Mouse (Mus musculus) ES-E14 (cell line): ENCODE results near the gene Nnat. TPM values are rescaled to one million over a fixed set of nuclear protein-coding genes. Genes with fewer than 3 reads are reported as not detected.

Experiments
- DNase-seq: peaks from one replicate; pipeline ENCODE4 v3.0.0-alpha.2; 2013; ENCODE audit warnings: low read depth, low spot score
- H3K27ac ChIP-seq: 2 replicates; pipeline ENCODE4 v1.5.1; 2012; ENCODE audit warnings: low read depth, mild to moderate bottlenecking, low read length, moderate library complexity, mixed read lengths; ENCODE audit not compliant: poor library complexity, insufficient read depth, severe bottlenecking
- H3K36me3 ChIP-seq: 2 replicates; pipeline ENCODE4 v1.6.1; 2012; ENCODE audit warnings: mild to moderate bottlenecking, low read length, moderate library complexity, mixed read lengths; ENCODE audit not compliant: control insufficient read depth, poor library complexity, insufficient read depth, severe bottlenecking
- H3K4me1 ChIP-seq, 2 experiments: fragments of 150-350 bp in 1 of 2; sonication (generic) in 1 of 2; 2 replicates each; pipeline ENCODE4 v1.6.1; 2012; ENCODE audit warnings: low read length in 2 of 2, mild to moderate bottlenecking in 1 of 2, mixed read lengths in 1 of 2; ENCODE audit not compliant: control insufficient read depth in 2 of 2, insufficient read depth in 2 of 2, poor library complexity in 1 of 2
- H3K4me3 ChIP-seq, 2 experiments: fragments of 150-350 bp in 1 of 2; sonication (generic) in 1 of 2; 2 replicates each; pipeline ENCODE4 v1.5.1; 2012; ENCODE audit warnings: low read length in 2 of 2, low read depth in 1 of 2, mild to moderate bottlenecking in 1 of 2, mixed read lengths in 1 of 2; ENCODE audit not compliant: insufficient read depth in 1 of 2, poor library complexity in 1 of 2, severe bottlenecking in 1 of 2
- H3K9ac ChIP-seq: 2 replicates; pipeline ENCODE4 v1.6.1; 2012; ENCODE audit warnings: low read depth, mild to moderate bottlenecking, low read length, mixed read lengths; ENCODE audit not compliant: poor library complexity, insufficient read depth, severe bottlenecking
- H3K9me3 ChIP-seq: fragments of 150-350 bp; sonication (generic); 2 replicates; pipeline ENCODE4 v1.6.1; 2012; ENCODE audit warnings: low read depth, mild to moderate bottlenecking, low read length; ENCODE audit not compliant: control insufficient read depth, insufficient read depth
- CHD2 ChIP-seq: IDR thresholded peaks from 2 replicates; pipeline ENCODE4 v1.6.1; 2014; ENCODE audit warnings: mild to moderate bottlenecking, low read depth, low read length, inconsistent platforms
- HCFC1 ChIP-seq: IDR thresholded peaks from 2 replicates; pipeline ENCODE4 v1.6.1; 2012; ENCODE audit warnings: low read length, inconsistent platforms, borderline replicate concordance; ENCODE audit not compliant: insufficient read depth
- MAFK ChIP-seq: IDR thresholded peaks from 2 replicates; pipeline ENCODE4 v1.6.1; 2014; ENCODE audit warnings: mild to moderate bottlenecking, low read depth, low read length, inconsistent platforms; ENCODE audit not compliant: insufficient read depth
- ZC3H11A ChIP-seq: IDR thresholded peaks from 2 replicates; pipeline ENCODE4 v1.6.1; 2012; ENCODE audit warnings: low read depth, mild to moderate bottlenecking, inconsistent platforms, low read length, borderline replicate concordance
- ZNF384 ChIP-seq: IDR thresholded peaks from 2 replicates; pipeline ENCODE4 v1.6.1; 2012; ENCODE audit warnings: low read depth, low read length, inconsistent platforms
- in situ Hi-C, 2 experiments: fragments of 600-800 bp; cut with MboI; formaldehyde crosslinking; loops; one replicate each; pipeline ENCODE4 v1.15.1; 2025; ENCODE audit warnings: low sequenced_read_pairs in 2 of 2, inconsistent platforms in 1 of 2; ENCODE audit not compliant: unreplicated experiment in 2 of 2
- total RNA-seq: library from RNA; depleted of rRNA; stranded (reverse); fragments of 300-350 nt; gene quantifications from 2 replicates; pipeline ENCODE4 v1.2.3, GENCODE M21; 2012; rRNA removed

The Nnat gene
- 7.0 and 117 TPM in 2 replicates for total RNA-seq

DNA sequence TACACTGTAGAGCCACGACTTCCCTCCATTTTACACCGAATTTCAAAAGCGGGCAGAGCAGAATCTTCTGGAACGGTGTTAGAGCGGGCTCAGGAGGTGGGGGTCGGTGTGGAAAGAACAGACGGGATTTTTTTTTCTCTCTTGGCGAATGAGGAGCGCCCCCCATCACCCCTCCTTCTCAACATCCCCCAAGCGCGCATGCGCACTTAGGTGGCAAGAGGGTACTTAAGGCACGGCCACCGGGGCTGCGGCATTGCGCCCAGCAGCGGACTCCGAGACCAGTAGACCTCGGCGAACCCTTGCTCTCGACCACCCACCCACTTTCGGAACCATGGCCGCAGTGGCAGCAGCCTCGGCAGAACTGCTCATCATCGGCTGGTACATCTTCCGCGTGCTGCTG lies at the start of gene Nnat:
TSS of gene Nnat (plus strand) at position 221 of the 400 bp plus-strand sequence.
- Histone ChIP-seq H3K9me3 (peaks cover 18% of the 10 kb centered on the region), H3K27ac (no peak within 1 kb of the TSS), H3K4me1 (no peaks in the 10 kb centered on the region), H3K36me3 (peaks cover 35% of the 10 kb centered on the region), H3K4me3 (no peak within 1 kb of the TSS), H3K9ac (no peak within 1 kb of the TSS)
- TF ChIP-seq CHD2: no peak
- TF ChIP-seq ZC3H11A: no peak
- no peak for TF ChIP-seq ZNF384
- TF ChIP-seq MAFK: no peak
- TF ChIP-seq HCFC1: no peak
- DNase-seq: no peak
- in situ Hi-C loops: loop anchor here in 1 of 2 experiments (10.0 kb wide), 1 partner anchor 225 kb away; no protein-coding TSS in a partner anchor

DNA sequence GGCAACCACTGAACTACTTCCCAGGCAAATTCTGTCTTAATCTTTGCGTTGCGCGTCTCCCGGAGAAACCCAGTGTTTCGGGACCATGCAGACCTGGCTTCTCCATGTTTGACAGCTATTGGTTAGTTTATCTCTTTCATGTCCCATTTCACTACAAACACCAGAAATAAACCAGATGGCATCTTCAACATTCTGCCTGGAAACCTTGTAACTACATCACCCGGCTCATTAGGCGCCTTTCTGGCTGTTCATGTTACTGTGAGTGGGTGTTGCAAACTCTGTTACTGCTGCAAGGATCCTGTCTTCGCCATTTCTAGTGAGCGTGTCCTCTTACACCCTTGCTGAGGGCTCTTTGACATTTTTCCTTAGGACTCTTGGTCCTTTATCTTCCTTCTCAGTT lies 47.0 kb upstream of the Nnat start:
- in situ Hi-C loops: no loop called here
- no peak overlapping the region for H3K27ac ChIP-seq
- TF ChIP-seq ZNF384: no peak
- TF ChIP-seq MAFK: no peak
- no peak for TF ChIP-seq CHD2
- no peak for TF ChIP-seq HCFC1
- no peaks in the 10 kb centered on the region for H3K4me1 ChIP-seq
- DNase-seq: no peak
- no peak overlapping the region for H3K9ac ChIP-seq
- H3K36me3 ChIP-seq: no peaks in the 10 kb centered on the region
- no peak overlapping the region for H3K4me3 ChIP-seq
- no peaks in the 10 kb centered on the region for H3K9me3 ChIP-seq

DNA sequence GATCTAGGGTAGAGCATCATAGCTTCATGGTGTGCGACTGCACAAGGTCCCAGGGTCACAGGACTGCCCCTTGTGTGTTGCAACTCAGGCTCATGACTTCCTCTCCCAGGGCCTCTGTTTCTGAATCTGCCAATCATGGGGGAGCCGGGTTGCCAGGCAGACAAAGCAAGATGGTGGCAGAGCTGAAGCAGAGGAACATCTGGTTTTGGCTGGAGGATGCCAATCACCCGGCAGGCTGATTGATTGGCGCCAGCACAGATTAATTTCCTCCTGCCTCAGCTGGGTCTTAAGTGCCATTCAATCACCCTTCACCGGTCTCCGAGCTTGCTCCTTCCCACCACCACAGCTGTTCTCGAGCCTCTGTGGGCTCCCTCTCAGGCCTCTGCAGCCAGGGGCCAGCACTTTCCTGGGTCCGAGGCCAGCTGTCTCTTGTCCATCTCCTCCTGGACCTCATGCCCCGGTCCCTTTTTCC lies 46.1 kb upstream of the Nnat start:
- H3K36me3 ChIP-seq: no peaks in the 10 kb centered on the region
- no peak overlapping the region for H3K27ac ChIP-seq
- in situ Hi-C loops: no loop called here
- TF ChIP-seq ZC3H11A (no peak), ZNF384 (no peak), CHD2 (no peak), HCFC1 (no peak), MAFK (no peak)
- DNase-seq: no peak
- no peak overlapping the region for H3K9ac ChIP-seq
- no peaks in the 10 kb centered on the region for H3K4me1 ChIP-seq
- H3K9me3 ChIP-seq: no peaks in the 10 kb centered on the region
- no peak overlapping the region for H3K4me3 ChIP-seq

DNA sequence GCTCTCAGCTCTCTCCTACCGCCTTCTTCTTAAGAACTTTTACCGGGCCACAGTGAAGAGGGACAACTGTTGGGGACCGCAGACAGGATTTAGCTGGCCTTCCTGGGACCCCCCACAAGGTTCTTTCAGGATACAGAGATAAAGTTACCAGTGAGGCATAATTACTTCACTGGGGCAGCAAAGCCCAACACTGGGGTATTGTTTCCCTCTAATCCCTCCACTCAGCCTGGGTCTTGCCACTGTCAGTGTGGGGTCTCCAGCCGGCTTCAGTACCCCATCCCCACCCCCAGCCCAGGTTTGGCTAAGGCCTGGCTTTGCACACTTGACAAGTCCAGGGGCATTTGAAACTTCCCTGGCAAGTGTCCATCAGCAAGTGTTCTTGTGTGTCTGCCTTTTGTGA lies 45.5 kb upstream of the Nnat start:
- H3K4me1 ChIP-seq: no peaks in the 10 kb centered on the region
- no peaks in the 10 kb centered on the region for H3K36me3 ChIP-seq
- H3K9ac ChIP-seq: no peak overlapping the region
- no peak overlapping the region for H3K27ac ChIP-seq
- no peak for DNase-seq
- in situ Hi-C loops: no loop called here
- H3K4me3 ChIP-seq: no peak overlapping the region
- no peak for TF ChIP-seq CHD2
- no peak for TF ChIP-seq ZC3H11A
- no peak for TF ChIP-seq MAFK
- no peak for TF ChIP-seq ZNF384
- no peak for TF ChIP-seq HCFC1
- H3K9me3 ChIP-seq: no peaks in the 10 kb centered on the region

DNA sequence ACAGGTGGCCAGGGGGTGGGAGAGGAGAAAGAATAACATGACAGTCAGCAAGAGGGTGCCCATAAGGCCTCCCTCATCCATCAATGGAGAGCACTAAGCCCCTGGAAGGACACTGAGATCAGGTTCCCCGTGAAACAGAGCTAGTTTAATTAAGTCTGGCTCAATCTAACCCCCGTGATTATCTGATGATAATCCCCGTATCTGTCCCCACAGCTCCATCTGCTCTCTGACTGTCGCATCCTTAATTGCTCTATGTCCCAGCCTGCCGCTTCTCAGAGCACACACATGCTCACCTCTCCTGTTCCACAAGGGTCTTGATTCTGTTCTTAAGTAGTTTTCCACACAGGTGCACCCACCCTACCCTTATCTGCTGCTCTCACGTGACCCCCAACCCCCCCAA lies 42.4 kb upstream of the Nnat start:
- TF ChIP-seq HCFC1 (no peak), ZNF384 (no peak), CHD2 (no peak), ZC3H11A (no peak), MAFK (no peak)
- in situ Hi-C loops: no loop called here
- no peak overlapping the region for H3K9ac ChIP-seq
- H3K4me3 ChIP-seq: no peak overlapping the region
- no peak for DNase-seq
- H3K9me3 ChIP-seq: no peaks in the 10 kb centered on the region
- no peaks in the 10 kb centered on the region for H3K36me3 ChIP-seq
- no peaks in the 10 kb centered on the region; a peak in 1 of 4 replicates for H3K4me1 ChIP-seq
- no peak overlapping the region for H3K27ac ChIP-seq
